Mouse (Mus musculus): ENCODE results near the gene Apof. TPM values are rescaled to one million over a fixed set of nuclear protein-coding genes. Genes with fewer than 3 reads are reported as not detected.
A peak's percentile ranks its signal among the peaks of the same experiment; 100 is the strongest.

The Apof gene
- polyA plus RNA-seq (2015; fragmentation: Nextera tagmentation; extraction: Ambion mirVana) = 2.0 TPM in 1 of 2 replicates, not detected in the other

- H3K4me1 ChIP-seq = peaks cover 4% of the 10 kb centered on the region; the same call in 1 of the 2 replicates
- H3K4me2 ChIP-seq = no peak within 1 kb of the TSS
- H3K9me3 ChIP-seq = no peaks in the 10 kb centered on the region
- H3K4me3 ChIP-seq = no peak within 1 kb of the TSS
- H3K36me3 ChIP-seq = no peaks in the 10 kb centered on the region
- no peak for ATAC-seq (ENCODE audit: insufficient number of reproducible peaks, insufficient read depth, low FRiP score, low TSS enrichment, low read depth)
- H3K27ac ChIP-seq = no peak within 1 kb of the TSS
- no peak within 1 kb of the TSS for H3K9ac ChIP-seq
- WGBS = 52% methylated on average over 6 of the region's 6 CpGs
- H3K27me3 ChIP-seq = no peaks in the 10 kb centered on the region
Measured at GRCm38 (mm10) chr10:128268371-128268770, at the start of gene Apof. Gene Apof, plus strand, starts transcription at chr10:128268671.

DNA sequence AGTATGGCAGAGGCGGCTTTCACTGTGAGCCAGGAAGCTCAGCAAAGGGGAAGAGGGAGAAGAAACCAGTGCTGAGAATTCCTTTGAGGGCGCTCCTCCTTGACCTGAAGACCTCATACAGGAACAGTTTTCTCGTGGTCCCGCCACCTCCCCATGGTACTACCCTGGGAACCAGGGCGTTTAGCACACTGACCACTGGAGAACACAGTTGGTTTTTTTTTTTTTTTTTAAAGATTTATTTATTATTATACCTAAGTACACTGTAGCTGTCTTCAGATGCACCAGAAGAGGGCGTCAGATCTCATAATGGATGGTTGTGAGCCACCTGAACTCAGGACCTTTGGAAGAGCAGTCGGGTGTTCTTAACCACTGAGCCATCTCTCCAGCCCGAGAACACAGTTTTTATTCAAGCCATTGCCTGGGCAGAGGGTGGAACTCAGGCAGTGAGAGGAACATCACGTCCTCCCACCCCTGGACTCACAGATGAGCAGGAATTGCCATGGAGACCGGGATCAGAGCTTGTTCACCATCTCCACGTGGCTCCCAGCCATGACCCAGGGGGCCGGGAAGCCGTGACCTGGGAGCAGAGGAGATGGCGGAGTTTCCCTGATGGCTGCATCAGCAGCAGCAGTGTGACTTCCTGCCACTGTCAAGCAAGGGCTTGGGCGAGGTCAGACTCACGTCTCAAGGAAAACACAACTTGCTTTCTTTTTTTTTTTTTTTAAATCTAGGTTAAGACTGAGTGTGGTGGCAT is 46.8 kb upstream of the Apof start:
- Histone ChIP-seq H3K4me2 (no peak overlapping the region), H3K9me3 (no peaks in the 10 kb centered on the region), H3K27me3 (no peaks in the 10 kb centered on the region), H3K9ac (no peak overlapping the region), H3K27ac (no peak overlapping the region), H3K4me3 (no peak overlapping the region), H3K4me1 (peaks cover 20% of the 10 kb centered on the region), H3K36me3 (no peaks in the 10 kb centered on the region)
- no peak for ATAC-seq (ENCODE audit: insufficient number of reproducible peaks, insufficient read depth, low FRiP score, low TSS enrichment, low read depth)
- 49% methylated on average over 16 of the region's 16 CpGs for WGBS

DNA sequence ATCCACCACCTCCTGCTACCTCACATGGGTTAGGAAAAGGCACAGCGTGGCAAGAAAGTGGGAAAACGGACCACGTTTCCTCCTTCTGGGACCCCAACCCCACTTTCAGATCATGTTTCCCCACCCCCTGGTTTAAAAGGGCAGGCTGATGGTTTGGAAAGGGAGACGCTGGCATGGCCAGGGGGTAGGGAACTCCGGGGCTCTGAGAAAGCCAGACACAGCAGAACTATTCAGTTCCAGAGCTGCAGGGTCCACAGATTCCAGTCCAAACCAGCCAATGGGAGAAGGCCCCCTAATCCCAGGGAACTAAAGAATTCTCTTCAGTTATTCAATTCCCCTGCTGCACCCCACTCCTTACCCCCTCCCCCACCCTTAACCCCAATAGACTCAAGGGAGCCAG is 43.4 kb upstream of the Apof start:
- Histone ChIP-seq H3K27ac (peak overlapping the region; percentile 74), H3K4me2 (no peak overlapping the region), H3K4me1 (peaks cover 25% of the 10 kb centered on the region), H3K36me3 (no peaks in the 10 kb centered on the region), H3K4me3 (no peak overlapping the region), H3K9me3 (no peaks in the 10 kb centered on the region), H3K27me3 (no peaks in the 10 kb centered on the region), H3K9ac (0 out of 2 replicates have a peak overlapping the region, but pooled peaks have one; percentile 32)
- no peak; the same call in 1 of the 2 replicates for ATAC-seq (ENCODE audit: insufficient number of reproducible peaks, insufficient read depth, low FRiP score, low TSS enrichment, low read depth)
- 10% methylated on average over 5 of the region's 5 CpGs for WGBS

DNA sequence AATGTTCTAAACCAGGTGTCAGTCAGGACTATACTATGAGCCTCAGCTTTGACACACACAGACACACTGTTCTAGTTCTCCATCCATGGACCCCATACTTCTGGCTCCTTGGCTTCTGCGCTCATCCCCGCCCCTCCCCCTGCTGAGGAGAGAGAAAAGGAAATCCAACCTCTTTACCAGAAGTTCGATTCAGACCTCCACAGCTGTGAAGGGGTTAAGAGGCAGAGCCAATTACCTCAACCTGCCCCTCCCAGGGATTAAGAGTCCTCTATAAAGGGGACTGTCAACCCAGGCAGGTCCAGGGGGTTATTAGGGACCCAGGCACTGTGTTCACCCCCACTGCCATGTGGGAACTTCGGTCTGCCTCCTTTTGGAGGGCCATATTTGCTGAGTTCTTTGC is 42.9 kb upstream of the Apof start, which contains the start of gene Mip:
Gene Mip (plus strand): TSS at position 301 of the 400 bp plus-strand sequence.
- H3K27me3 ChIP-seq = no peaks in the 10 kb centered on the region
- 48% methylated on average over 4 of the region's 4 CpGs for WGBS
- ATAC-seq (ENCODE audit: insufficient number of reproducible peaks, insufficient read depth, low FRiP score, low TSS enrichment, low read depth) = no peak
- H3K4me3 ChIP-seq = no peak within 1 kb of the TSS
- peak within 1 kb of the TSS; percentile 36; the same call in 1 of the 2 replicates for H3K9ac ChIP-seq
- no peaks in the 10 kb centered on the region for H3K9me3 ChIP-seq
- H3K4me2 ChIP-seq = no peak within 1 kb of the TSS
- peaks cover 26% of the 10 kb centered on the region for H3K4me1 ChIP-seq
- H3K27ac ChIP-seq = peak within 1 kb of the TSS; percentile 74
- no peaks in the 10 kb centered on the region for H3K36me3 ChIP-seq

DNA sequence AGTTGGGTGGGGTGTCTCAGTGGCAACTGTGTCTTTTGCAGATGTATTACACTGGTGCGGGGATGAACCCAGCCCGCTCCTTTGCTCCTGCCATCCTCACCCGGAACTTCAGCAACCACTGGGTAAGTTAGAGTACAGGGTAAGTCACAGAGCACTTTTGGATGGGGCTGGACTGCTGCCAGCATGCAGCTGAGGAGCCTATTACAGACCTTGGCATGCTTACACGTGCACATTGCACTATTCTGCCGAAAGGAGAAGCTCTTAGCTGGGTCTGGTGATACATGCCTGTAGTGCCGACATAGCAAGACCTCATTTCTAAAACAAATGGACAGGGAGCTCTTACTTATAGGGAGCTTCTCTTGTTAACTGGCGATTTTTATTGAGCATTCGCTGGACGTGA is 40.9 kb upstream of the Apof start:
- no peak for ATAC-seq (ENCODE audit: insufficient number of reproducible peaks, insufficient read depth, low FRiP score, low TSS enrichment, low read depth)
- WGBS = 76% methylated on average over 9 of the region's 9 CpGs
- H3K4me1 ChIP-seq = peaks cover 33% of the 10 kb centered on the region
- H3K4me2 ChIP-seq = no peak overlapping the region
- no peak overlapping the region for H3K4me3 ChIP-seq
- no peaks in the 10 kb centered on the region for H3K36me3 ChIP-seq
- no peak overlapping the region for H3K27ac ChIP-seq
- H3K9ac ChIP-seq = no peak overlapping the region; the same call in 1 of the 2 replicates
- no peaks in the 10 kb centered on the region for H3K27me3 ChIP-seq
- H3K9me3 ChIP-seq = no peaks in the 10 kb centered on the region

GRCm38 (mm10) chr10:128228009-128228408 is 40.5 kb upstream of the Apof start:
- 91% methylated on average over 8 of the region's 8 CpGs for WGBS
- no peak for ATAC-seq (ENCODE audit: insufficient number of reproducible peaks, insufficient read depth, low FRiP score, low TSS enrichment, low read depth)

GRCm38 (mm10) chr10:128230582-128230981 is 37.9 kb upstream of the Apof start:
- Histone ChIP-seq H3K4me2 (no peak overlapping the region), H3K9ac (peak overlapping the region; percentile 89; the same call in 1 of the 2 replicates), H3K36me3 (no peaks in the 10 kb centered on the region; the same call in 1 of the 2 replicates), H3K9me3 (no peaks in the 10 kb centered on the region), H3K27ac (no peak overlapping the region), H3K4me1 (peaks cover 30% of the 10 kb centered on the region), H3K27me3 (no peaks in the 10 kb centered on the region), H3K4me3 (no peak overlapping the region)
- ATAC-seq (ENCODE audit: insufficient number of reproducible peaks, insufficient read depth, low FRiP score, low TSS enrichment, low read depth) = no peak
- 77% methylated on average over 12 of the region's 12 CpGs for WGBS

More at GRCm38 (mm10) chr10:128228009-128228408, 40.5 kb upstream of the Apof start:
- H3K27me3 ChIP-seq = no peaks in the 10 kb centered on the region
- no peak overlapping the region for H3K27ac ChIP-seq
- H3K4me3 ChIP-seq = no peak overlapping the region
- no peaks in the 10 kb centered on the region for H3K36me3 ChIP-seq
- H3K9me3 ChIP-seq = no peaks in the 10 kb centered on the region
- no peak overlapping the region for H3K4me2 ChIP-seq
- peaks cover 36% of the 10 kb centered on the region for H3K4me1 ChIP-seq
- no peak overlapping the region for H3K9ac ChIP-seq

DNA sequence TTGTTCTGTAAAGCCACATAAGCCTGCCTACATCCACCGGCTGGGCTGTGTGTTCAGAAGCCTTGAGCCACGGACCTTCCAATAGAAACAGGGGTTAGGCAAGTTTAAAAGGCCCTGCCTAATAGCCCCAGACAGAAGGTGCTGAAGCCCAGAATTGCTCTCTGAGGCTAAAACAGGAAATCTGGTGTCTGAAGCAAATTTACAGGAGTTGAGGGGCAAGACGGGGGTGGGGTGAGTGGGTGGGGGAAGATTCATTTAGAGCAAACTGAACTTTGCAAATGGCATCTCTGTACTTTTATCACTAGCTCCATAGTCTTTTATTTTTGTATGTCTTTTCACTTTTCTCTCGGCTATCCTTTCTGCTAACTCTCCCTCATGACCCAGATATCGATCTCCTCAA is 37.3 kb upstream of the Apof start:
- 11% methylated on average over 5 of the region's 5 CpGs for WGBS
- Histone ChIP-seq H3K9ac (peak overlapping the region; percentile 89), H3K4me1 (peaks cover 31% of the 10 kb centered on the region), H3K9me3 (no peaks in the 10 kb centered on the region), H3K27me3 (no peaks in the 10 kb centered on the region), H3K4me2 (peak overlapping the region; percentile 67), H3K4me3 (peak overlapping the region; percentile 74), H3K27ac (peak overlapping the region; percentile 95), H3K36me3 (no peaks in the 10 kb centered on the region; the same call in 1 of the 2 replicates)
- ATAC-seq (ENCODE audit: insufficient number of reproducible peaks, insufficient read depth, low FRiP score, low TSS enrichment, low read depth) = no peak

DNA sequence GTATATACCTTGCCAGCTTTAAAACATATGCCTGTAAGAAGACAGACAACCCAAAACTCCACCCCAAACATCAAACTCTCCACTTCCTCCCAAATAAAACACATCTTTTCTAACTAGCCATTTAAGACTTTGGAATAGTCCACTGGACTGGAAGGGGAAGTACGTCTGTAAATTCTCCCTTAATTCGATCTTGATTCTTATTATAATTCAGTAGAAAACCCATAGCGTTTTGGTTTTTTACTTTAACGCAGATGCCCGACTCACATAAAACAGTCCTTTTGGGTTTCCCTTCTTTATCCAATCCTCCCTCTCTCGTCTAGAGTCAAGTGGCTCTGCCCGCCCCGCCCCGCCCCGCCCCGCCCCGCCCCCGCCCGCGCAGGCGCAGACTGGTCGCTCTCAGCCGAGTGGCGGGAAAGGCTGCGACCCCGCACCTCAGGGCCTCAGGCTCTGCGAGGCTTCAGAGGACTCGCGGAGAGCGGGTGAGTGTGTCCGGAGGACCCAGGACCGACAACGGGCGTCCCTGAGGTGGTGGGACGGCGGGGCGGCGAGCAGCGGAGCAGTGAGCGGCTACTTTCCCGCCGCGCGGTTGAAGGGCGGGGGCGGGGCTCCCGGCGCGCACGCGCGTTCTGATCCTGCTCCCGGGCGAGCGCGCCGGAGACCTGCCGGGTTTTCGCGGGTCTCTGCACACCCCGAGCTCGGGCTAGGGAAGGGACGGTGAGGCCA is 36.6 kb upstream of the Apof start, which contains the start of gene Timeless:
Gene Timeless (plus strand): TSS at position 369 of the 723 bp plus-strand sequence.
- Histone ChIP-seq H3K9me3 (no peaks in the 10 kb centered on the region), H3K36me3 (no peaks in the 10 kb centered on the region; the same call in 1 of the 2 replicates), H3K27ac (peak within 1 kb of the TSS; percentile 95), H3K4me3 (peak within 1 kb of the TSS; percentile 74), H3K27me3 (no peaks in the 10 kb centered on the region), H3K4me1 (peaks cover 34% of the 10 kb centered on the region), H3K9ac (peak within 1 kb of the TSS; percentile 89), H3K4me2 (peak within 1 kb of the TSS; percentile 67)
- ATAC-seq (ENCODE audit: insufficient number of reproducible peaks, insufficient read depth, low FRiP score, low TSS enrichment, low read depth) = peak; percentile 91
- WGBS = 1% methylated on average over 56 of the region's 58 CpGs

DNA sequence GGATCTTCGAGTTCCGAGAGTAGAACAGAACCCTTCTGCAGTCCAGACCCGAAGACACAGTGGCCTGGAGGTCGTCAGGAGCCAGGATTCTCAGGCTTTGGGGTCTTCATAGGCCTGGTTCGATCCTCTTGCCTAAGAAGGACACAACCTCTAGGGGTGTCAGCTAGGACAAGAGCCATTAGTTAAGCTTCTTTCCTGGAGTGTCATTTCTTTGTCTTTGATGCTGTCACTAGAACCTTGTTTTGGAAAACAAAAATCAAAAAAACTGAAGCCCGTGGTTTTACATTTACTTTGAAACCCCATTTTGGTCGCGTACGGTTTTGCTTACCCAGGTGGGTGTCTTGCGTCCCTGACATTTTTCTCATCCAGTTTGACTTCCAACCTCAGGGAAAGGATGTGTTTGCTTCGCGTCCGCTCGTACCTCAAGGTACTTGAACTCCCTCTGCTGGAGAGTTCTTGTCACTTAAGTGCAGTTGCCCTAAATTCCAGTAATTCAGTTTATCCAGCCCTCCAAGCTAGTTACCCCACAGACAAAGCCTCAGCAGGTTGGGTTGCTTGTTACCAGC is 36.0 kb upstream of the Apof start:
- Histone ChIP-seq H3K4me3 (peak overlapping the region; percentile 74), H3K4me2 (peak overlapping the region; percentile 67), H3K4me1 (peaks cover 32% of the 10 kb centered on the region), H3K9ac (peak overlapping the region; percentile 89), H3K27me3 (no peaks in the 10 kb centered on the region), H3K9me3 (no peaks in the 10 kb centered on the region), H3K36me3 (no peaks in the 10 kb centered on the region; the same call in 1 of the 2 replicates), H3K27ac (peak overlapping the region; percentile 95)
- ATAC-seq (ENCODE audit: insufficient number of reproducible peaks, insufficient read depth, low FRiP score, low TSS enrichment, low read depth) = no peak
- under 1% methylated on average over 14 of the region's 14 CpGs for whole genome bisulfite sequencing

GRCm38 (mm10) chr10:128236321-128236720 is 32.1 kb upstream of the Apof start:
- Histone ChIP-seq H3K36me3 (peaks cover 19% of the 10 kb centered on the region), H3K4me2 (no peak overlapping the region), H3K9me3 (no peaks in the 10 kb centered on the region), H3K4me3 (no peak overlapping the region), H3K9ac (peak overlapping the region; percentile 46; the same call in 1 of the 2 replicates), H3K27me3 (no peaks in the 10 kb centered on the region), H3K4me1 (peaks cover 29% of the 10 kb centered on the region), H3K27ac (peak overlapping the region; percentile 81)
- WGBS = 43% methylated on average over 4 of the region's 4 CpGs
- no peak for ATAC-seq (ENCODE audit: insufficient number of reproducible peaks, insufficient read depth, low FRiP score, low TSS enrichment, low read depth)

Data from embryonic facial prominence, embryonic 13.5 days (tissue).